Mouse (Mus musculus) macrophage (primary cell): Measurements from ENCODE around the gene Capn10. TPM values are rescaled to one million over a fixed set of nuclear protein-coding genes. Genes with fewer than 3 reads are reported as not detected.

Experiments
- H3K27ac ChIP-seq: fragments of 350-480 bp; formaldehyde crosslinking; 2 replicates; pipeline ENCODE4 v1.9.0; 2021
- H3K36me3 ChIP-seq: fragments of 350-480 bp; formaldehyde crosslinking; 2 replicates; pipeline ENCODE4 v1.9.0; 2021; ENCODE audit errors: inconsistent target
- H3K4me3 ChIP-seq: fragments of 350-480 bp; formaldehyde crosslinking; 2 replicates; pipeline ENCODE4 v1.9.0; 2021; ENCODE audit errors: inconsistent target
- H3K79me2 ChIP-seq: fragments of 350-480 bp; formaldehyde crosslinking; 2 replicates; pipeline ENCODE4 v1.9.0; 2021; ENCODE audit errors: inconsistent target
- WGBS: methylation state at CpG from one replicate; pipeline ENCODE4 v1.1.7; 2026; ENCODE audit warnings: inconsistent platforms; ENCODE audit not compliant: missing documents; 5-methylcytosine and 5-hydroxymethylcytosine counted together
- polyA plus RNA-seq: library from polyadenylated mRNA; stranded (reverse); fragments of 250-400 nt; gene quantifications from 3 replicates; pipeline ENCODE4 v1.2.4, GENCODE M21; 2018; ENCODE audit warnings: inconsistent platforms

The Capn10 gene
- polyA plus RNA-seq, 1 experiment from 2014 or later = 2.8 TPM

DNA sequence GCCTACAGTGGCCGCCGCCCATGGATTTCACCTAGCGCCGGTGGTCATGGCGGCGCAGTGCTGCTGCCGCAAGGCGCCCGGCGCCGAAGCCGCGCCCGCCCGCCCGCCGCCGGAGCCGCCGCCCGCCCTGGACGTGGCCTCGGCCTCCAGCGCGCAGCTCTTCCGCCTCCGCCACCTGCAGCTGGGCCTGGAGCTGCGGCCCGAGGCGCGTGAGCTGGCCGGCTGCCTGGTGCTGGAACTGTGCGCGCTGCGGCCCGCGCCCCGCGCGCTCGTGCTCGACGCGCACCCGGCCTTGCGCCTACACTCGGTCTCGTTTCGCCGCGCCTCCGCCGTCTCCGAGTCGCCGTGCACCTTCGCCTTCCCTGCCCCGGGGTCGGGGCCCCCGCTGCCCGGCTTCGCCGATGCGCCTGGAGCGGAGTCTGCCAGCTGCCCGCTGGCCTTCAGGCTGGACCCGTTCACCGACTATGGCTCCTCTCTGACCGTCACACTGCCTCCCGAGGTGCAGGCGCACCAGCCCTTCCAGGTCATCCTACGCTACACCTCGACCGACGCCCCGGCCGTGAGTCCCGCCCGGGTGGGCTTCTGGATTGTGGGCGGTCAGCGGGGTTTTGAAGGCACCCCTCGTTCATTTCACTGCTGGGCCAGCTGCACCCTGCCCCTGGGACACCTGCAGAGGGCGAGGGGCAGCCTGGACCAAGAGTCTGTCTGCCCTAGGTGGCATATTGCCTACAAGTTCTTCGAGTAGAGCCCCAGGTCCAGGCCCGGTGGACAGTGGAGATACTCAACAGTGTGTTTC is 23.1 kb upstream of the Capn10 start:
- H3K36me3 ChIP-seq = peaks cover 24% of the 10 kb centered on the region; the same call in 1 of the 2 replicates
- WGBS = under 1% methylated on average over 83 of the region's 85 CpGs

DNA sequence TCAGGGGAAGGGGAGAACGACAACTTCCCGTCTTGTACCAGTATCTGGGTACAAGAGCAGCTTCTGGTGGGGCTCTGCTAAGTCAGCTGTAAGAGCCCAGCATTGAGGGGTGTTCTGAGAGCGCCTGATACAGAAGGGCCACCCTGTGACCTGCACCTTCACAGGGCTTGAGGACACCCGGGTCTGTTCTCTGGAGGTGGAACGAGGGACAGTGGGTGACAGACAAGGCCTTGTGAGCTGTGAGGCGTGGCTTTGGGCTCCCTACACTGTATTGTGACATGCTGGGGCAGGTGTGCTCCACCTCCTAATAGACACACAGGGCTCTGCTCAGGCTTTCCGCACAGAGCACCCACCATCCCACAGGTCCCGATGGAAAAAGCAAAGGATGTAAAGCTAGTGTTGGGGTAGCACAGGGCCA is 22.4 kb upstream of the Capn10 start:
- Histone ChIP-seq H3K27ac (no peak overlapping the region), H3K36me3 (peaks cover 30% of the 10 kb centered on the region; the same call in 1 of the 2 replicates), H3K4me3 (peak overlapping the region; percentile 44), H3K79me2 (peaks cover 51% of the 10 kb centered on the region)
- 35% methylated on average over 8 of the region's 8 CpGs for WGBS

More for the DNA sequence above, 23.1 kb upstream of the Capn10 start:
- H3K79me2 ChIP-seq = peaks cover 51% of the 10 kb centered on the region
- no peak overlapping the region for H3K27ac ChIP-seq
- H3K4me3 ChIP-seq = peak overlapping the region; percentile 44

DNA sequence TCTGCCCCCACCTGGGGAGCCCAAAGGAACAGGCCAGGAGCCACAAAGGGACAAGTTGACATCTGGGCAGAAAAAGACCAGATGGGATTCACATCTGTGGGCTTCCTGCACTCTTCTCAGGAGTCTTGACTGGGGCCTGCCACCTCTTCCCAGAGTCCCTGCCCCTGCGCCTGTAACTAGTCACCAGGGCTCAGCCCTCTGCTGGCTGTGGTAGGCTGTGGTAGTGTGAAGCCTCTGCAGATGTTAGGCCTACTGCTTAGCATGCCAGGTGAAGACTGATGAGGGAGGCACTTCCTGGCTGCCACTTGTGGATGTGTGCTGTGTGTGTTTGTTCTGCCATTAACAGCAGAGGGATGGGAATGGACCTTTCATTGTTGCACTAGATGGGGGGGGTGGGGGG is 21.9 kb upstream of the Capn10 start:
- H3K27ac ChIP-seq = no peak overlapping the region
- WGBS = 60% methylated on average over 1 of the region's 1 CpGs
- peak overlapping the region; percentile 44; the same call in 1 of the 2 replicates for H3K4me3 ChIP-seq

DNA sequence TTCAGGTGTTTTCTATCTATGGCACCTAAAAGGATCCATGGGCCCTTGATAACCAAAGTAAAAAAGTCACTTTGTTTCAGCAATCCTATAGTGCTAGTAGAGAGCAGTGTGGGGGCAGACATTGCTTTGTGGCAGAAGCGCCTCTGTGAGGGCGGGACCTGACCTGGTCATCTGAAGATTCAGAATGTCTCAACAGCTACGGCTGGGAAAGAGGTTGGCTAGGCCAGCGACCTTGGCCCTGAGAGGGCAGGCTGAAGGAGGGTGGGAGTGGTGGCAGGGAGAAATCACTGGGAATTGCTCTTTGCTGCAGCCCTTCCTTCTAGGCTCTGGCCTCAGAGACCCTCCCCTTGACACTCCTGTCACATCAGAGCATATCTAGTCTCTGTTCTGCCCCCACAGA is 19.9 kb upstream of the Capn10 start:
- WGBS = 93% methylated on average over 4 of the region's 4 CpGs
- no peak overlapping the region for H3K4me3 ChIP-seq
- peaks cover 55% of the 10 kb centered on the region for H3K36me3 ChIP-seq
- peaks cover 49% of the 10 kb centered on the region for H3K79me2 ChIP-seq
- no peak overlapping the region for H3K27ac ChIP-seq

More for the DNA sequence above, 21.9 kb upstream of the Capn10 start:
- Histone ChIP-seq H3K36me3 (peaks cover 35% of the 10 kb centered on the region), H3K79me2 (peaks cover 51% of the 10 kb centered on the region)

DNA sequence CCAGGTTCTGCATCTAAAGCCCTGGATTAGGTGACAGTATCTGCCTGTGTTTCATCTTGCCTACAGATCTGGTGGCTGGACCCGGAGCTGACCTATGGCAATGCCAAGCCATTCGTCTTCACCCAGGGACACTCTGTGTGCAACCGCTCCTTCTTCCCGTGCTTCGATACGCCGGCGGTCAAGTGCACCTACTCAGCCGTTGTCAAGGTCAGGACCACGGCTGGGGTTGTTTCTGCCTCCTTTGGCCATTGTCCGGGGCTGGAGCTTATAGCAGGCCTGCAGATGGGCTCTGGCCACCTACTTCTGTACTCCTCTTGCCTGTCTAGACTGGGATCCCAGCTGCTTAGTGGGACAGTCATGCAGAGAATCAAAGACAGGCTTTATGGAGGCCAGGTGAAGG is 19.2 kb upstream of the Capn10 start:
- H3K27ac ChIP-seq = no peak overlapping the region
- no peak overlapping the region for H3K4me3 ChIP-seq
- H3K79me2 ChIP-seq = peaks cover 41% of the 10 kb centered on the region
- H3K36me3 ChIP-seq = peaks cover 59% of the 10 kb centered on the region
- WGBS = 96% methylated on average over 11 of the region's 11 CpGs

DNA sequence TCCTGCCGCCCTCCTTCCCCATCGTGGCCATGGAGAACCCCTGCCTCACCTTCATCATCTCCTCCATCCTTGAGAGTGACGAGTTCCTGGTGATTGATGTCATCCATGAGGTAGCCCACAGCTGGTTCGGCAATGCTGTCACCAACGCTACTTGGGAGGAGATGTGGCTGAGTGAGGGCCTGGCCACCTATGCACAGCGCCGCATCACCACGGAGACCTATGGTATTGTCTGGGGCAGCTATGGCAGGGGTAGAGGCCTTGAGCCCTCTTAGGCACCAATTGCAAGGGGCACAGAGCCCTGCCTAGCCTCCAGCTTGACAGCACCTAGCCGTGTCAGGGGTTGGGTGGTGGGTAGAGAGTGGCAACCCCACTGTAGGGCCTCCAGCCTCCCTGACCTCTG is 17.5 kb upstream of the Capn10 start:
- WGBS = 92% methylated on average over 9 of the region's 9 CpGs
- peaks cover 31% of the 10 kb centered on the region for H3K79me2 ChIP-seq
- no peak overlapping the region for H3K4me3 ChIP-seq
- H3K36me3 ChIP-seq = peaks cover 62% of the 10 kb centered on the region
- no peak overlapping the region for H3K27ac ChIP-seq

DNA sequence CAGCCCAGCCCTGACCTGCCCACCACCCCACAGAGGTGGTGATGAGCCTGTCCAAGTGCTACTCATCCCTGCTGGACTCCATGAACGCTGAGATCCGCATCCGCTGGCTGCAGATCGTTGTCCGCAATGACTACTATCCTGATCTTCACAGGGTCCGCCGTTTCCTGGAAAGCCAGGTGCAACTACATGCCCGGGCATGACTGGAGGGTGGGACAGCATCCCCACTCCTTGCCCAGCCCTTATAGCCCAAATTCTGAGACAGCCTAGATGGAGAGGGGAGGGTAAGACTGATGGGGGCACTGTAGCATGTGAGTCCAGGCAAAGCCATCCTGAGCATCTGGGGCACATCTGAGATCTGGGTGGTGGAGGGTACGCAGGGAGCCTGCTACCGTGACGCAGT is 15.0 kb upstream of the Capn10 start:
- no peak overlapping the region for H3K4me3 ChIP-seq
- peaks cover 58% of the 10 kb centered on the region for H3K36me3 ChIP-seq
- WGBS = 97% methylated on average over 9 of the region's 11 CpGs
- H3K79me2 ChIP-seq = peaks cover 7% of the 10 kb centered on the region; the same call in 1 of the 2 replicates
- H3K27ac ChIP-seq = no peak overlapping the region

DNA sequence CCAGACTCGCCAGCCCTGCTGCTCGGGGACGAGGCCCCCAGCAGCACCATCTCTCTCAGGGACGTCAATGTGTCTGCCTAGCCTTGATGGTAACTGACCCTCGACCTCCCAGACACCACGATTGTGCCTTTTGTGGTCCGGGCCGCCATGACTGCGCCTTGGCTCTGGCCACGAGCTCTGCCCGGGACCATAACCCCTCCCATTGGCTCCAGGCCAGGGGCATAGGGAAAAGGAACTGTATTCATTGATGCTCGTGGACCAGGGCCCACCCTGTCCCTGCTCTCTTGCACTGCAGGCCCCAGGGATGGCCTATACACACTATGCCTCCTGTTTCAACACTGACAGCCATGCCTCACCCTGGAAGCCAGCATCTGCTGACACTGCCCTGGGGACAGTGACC is 14.4 kb upstream of the Capn10 start:
- H3K27ac ChIP-seq = no peak overlapping the region
- peaks cover 52% of the 10 kb centered on the region for H3K36me3 ChIP-seq
- 75% methylated on average over 11 of the region's 12 CpGs for WGBS
- H3K79me2 ChIP-seq = peaks cover under 1% of the 10 kb centered on the region; the same call in 1 of the 2 replicates
- no peak overlapping the region for H3K4me3 ChIP-seq

DNA sequence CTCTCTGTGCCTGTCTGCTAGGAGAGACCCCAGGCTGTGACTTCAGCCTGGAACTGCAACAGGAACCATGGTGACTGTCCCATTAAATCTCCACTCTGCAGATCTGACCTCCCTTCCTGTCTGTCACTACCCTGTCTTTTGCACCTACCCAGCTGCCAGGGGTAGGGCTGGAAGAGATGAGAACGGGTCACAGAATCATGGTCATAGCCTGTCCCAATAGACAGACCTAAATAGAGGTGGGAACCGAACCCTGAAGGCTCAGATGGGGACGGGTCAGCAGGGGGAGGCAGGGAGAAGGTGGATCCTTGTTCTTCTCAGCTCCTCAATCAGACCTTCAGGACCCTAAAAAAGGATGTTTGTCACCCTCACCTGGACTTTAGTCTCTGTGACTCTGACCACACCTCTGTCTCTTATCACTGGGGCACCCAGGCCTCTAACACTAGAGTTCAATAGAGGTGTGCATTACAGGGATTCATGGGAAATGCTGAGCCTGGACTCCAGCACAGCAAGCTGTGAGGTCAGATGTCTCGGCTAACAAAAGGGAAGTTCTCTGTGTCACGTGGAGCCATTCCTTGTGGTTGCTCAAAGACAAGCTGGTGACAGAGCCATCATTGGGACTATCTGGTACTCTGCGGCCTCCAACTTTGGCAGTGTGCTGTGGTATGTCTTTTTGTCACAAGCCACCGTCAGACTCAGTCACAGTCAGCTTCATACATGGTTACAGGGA is 13.5 kb upstream of the Capn10 start:
- WGBS = 40% methylated on average over 7 of the region's 7 CpGs

DNA sequence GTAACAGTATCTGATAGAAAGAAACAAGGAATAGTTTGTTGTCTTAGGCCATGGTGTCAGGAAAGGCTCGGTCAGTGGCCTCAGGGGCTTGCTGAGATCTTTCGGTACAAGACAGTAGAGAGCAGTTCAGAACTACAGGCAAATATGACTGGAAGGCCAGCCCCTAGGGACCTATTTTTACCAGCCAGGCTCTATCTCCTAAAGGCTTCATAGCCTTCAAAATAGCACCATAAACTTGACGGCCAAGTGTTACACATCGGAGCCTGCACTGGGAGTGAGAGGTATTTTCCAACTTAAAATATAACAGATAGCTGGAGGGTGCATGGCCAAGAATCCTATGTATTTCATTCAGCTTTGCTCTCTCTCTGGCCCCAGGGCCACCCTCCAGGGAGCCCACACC is 12.7 kb upstream of the Capn10 start:
- H3K4me3 ChIP-seq = no peak overlapping the region
- H3K27ac ChIP-seq = peak overlapping the region; percentile 34
- 88% methylated on average over 4 of the region's 4 CpGs for WGBS
- peaks cover 34% of the 10 kb centered on the region for H3K36me3 ChIP-seq
- H3K79me2 ChIP-seq = no peaks in the 10 kb centered on the region

More for the DNA sequence above, 13.5 kb upstream of the Capn10 start:
- H3K27ac ChIP-seq = peak overlapping the region; percentile 34
- H3K4me3 ChIP-seq = no peak overlapping the region
- H3K36me3 ChIP-seq = peaks cover 43% of the 10 kb centered on the region
- H3K79me2 ChIP-seq = no peaks in the 10 kb centered on the region

DNA sequence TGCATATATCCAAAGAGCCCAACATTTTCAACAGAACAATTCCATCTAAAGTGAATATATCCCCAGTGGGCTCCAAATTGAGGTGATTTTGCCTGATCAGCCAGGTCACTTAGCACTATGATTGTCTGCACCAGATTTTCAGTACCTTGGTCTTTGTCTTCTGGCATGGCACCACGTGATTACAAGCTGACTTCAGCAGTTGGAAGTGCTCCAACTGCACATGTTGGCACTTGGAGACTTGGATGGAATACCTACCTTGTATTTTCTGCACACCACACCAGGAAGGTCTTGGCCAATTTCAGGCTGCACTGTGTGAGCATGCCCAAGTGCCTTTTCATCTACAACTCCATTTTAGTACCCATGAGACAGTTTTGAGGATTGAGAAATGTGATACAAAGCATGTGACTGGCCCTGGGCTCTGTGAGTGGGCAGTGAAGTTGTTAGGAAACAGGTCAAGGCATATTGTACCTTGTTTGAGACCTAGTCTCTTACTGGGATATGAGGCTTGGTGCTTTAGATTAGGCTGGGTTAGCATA is 3.9 kb upstream of the Capn10 start:
- WGBS = 38% methylated on average over 1 of the region's 1 CpGs
- no peaks in the 10 kb centered on the region for H3K36me3 ChIP-seq
- H3K4me3 ChIP-seq = no peak overlapping the region
- peaks cover 4% of the 10 kb centered on the region; the same call in 1 of the 2 replicates for H3K79me2 ChIP-seq
- H3K27ac ChIP-seq = no peak overlapping the region

DNA sequence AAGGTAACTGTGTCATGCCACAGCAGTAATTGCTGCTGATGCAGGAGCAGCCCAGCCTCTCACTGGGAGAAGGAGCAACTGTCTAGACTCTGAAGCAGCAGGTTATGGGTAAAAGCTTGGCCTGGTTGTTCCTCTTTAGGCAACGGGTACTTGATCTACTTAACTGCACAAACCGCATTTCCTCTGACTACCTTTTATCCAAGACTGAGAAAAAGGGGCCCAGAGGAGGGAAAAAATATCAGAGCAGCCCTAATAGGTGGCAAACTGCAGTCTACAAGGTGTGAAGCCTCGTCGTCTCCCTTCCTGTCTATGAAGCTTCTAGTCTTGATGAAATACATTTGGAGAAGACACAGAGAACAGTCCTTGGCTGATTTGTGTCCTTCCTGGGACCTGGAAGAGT is 565 bp upstream of the Capn10 start:
- WGBS = 27% methylated on average over 2 of the region's 4 CpGs

DNA sequence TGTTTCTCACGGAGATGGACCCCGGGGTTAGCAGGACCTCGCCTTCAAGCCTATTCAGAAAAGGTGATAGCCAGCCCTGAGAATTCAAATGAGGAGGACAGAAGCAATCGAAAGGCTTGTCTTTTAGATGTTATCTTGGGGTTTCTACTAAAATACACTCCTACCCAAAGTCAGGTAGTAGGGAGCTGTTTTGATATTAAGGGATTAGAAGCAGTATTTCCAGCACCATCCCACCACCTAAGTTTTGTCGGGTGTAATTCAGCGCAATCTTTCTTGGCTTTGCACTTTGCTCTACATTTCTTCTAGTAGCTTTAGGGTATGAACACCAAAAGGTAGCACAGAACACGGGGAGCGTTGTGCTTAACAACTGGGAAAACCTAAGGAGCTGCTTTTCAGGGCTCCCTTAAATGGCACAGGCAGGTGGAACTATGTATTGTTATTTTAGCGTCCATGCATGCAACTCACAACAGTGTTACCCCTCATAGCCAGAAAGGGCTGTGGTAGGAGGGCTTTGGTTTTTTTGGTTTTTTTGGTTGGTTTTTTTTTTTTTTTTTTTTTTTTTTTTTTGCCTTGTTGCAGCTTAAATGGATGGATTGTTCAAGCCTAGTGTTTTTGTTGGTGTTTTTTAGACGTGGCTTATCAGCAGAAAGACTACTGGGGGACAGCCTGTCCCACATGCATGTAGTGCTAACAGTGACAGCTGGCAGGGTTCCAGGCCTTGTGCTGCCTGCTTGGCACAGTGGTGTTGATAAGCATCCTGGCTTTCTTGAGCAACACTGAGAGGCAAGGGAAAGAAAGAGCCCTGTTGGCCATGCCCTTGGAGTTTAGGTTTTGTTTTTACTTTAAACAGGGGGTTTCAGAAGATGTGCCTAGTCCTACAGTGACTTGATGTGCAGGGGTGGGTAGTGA is 1.1 kb downstream of the Capn10 start:
- H3K27ac ChIP-seq = peak overlapping the region; percentile 13; the same call in 1 of the 2 replicates
- 14% methylated on average over 10 of the region's 10 CpGs for WGBS
- H3K79me2 ChIP-seq = peaks cover 23% of the 10 kb centered on the region; the same call in 1 of the 2 replicates
- H3K36me3 ChIP-seq = peaks cover 15% of the 10 kb centered on the region
- peak overlapping the region; percentile 65 for H3K4me3 ChIP-seq

More for the DNA sequence above, 565 bp upstream of the Capn10 start:
- Histone ChIP-seq H3K27ac (peak overlapping the region; percentile 93), H3K79me2 (peaks cover 23% of the 10 kb centered on the region; the same call in 1 of the 2 replicates), H3K4me3 (peak overlapping the region; percentile 65), H3K36me3 (no peaks in the 10 kb centered on the region)

DNA sequence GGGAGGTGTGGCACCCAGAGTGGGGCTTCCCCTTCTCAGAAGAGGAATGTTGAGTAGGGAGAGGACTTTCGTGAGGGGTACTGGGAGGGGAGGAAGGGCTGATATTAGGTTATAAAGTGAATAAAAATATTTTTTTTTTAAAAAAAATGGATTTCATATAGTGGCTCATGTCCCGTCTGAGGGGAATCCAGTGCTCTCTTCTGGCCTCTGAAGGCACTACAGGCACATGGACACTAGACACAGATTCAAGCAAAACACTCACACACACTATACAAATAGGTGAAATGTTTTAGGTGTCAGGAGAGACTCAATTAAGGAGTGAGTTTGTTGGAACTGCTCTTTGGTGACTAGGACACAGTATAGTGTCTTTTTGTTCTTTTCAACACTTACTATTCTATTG is 1.8 kb downstream of the Capn10 start:
- Histone ChIP-seq H3K4me3 (peak overlapping the region; percentile 65; the same call in 1 of the 2 replicates), H3K36me3 (peaks cover 20% of the 10 kb centered on the region), H3K79me2 (peaks cover 23% of the 10 kb centered on the region; the same call in 1 of the 2 replicates), H3K27ac (no peak overlapping the region)
- 51% methylated on average over 2 of the region's 2 CpGs for WGBS
